22 mouse cellular contexts compared by ENCODE assay signal in the genomic region with DNA sequence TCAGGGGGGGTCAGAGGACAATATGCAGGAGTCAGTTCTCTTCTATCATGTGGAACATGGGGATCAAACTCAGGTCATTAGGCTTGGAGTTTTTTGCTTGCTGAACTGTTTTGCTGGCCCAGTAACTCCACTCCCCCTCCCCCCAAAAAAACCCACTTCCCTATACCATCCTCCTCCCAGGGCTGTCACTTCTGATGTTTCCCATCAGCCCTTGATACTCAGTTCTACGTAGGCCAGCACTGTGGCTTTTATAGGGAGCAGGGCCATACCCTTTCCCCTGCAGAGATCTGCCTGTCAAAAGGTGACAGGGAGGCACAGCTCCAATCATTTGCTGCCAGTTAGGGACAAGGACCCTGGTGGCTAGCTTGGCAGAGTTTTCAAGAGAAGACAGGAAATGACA. TPM values are rescaled to one million over a fixed set of nuclear protein-coding genes. Genes with fewer than 3 reads are reported as not detected.
A peak's percentile ranks its signal among the peaks of the same experiment; 100 is the strongest.
DNase-seq lines count a peak whose midpoint lies in the region; ATAC-seq and TF ChIP-seq lines count a peak whose summit lies in the region.
"Had no signal": no experiment of that assay in that cellular context is flagged by ENCODE, and none has a peak within 500 bp of the region (broad histone marks: within the 10 kb centered on the region; RNA-seq: fewer than 3 reads in every experiment).

No protein-coding gene starts in this region.

- no peak for TF ChIP-seq POLR2A in thymus, adult 2 months (IDR thresholded peaks at IDR 0.05; ENCODE audit: control insufficient read depth, extremely low read depth, insufficient read depth, low read length, poor library complexity)

- H3K79me2 ChIP-seq in macrophage (ENCODE audit: inconsistent target): peaks cover 26% of the 10 kb centered on the region

- no peak overlapping the region for H3K4me3 ChIP-seq in thymus, adult 2 months (ENCODE audit: control insufficient read depth, insufficient read depth, low read length)
- no peak overlapping the region for H3K4me3 ChIP-seq in macrophage (ENCODE audit: inconsistent target)
- no peak overlapping the region for H3K4me3 ChIP-seq in forebrain, embryonic 13.5 days
- H3K4me3 ChIP-seq: embryonic facial prominence, embryonic 13.5 days; forebrain, embryonic 10.5 days; limb, embryonic 12.5 days; midbrain, embryonic 12.5 days had no signal

- DNase-seq in thymus, adult 2 months: no peak
- DNase-seq in thymus, postnatal 10 days (ENCODE audit: low spot score in 2 of 2): no peak
- DNase-seq in splenic B cell, adult 2 months (ENCODE audit: low read depth, low spot score): peak; percentile 74
- no peak for DNase-seq in frontal cortex, postnatal 14 days (ENCODE audit: low spot score in 2 of 2)
- DNase-seq: adrenal gland, postnatal 10 days; cerebellum, adult 18-20 months; gastrocnemius, postnatal 25 days; heart, postnatal 36 days; kidney, adult 2 months; kidney, postnatal 36 days; layer of hippocampus, adult 9-11 months; right cerebral cortex, adult 18-20 months had no signal

- ATAC-seq in activated CD4-positive, CD25-positive, alpha-beta regulatory T cell, adult 4 months: peak; percentile 37
- ATAC-seq in forebrain, embryonic 13.5 days: no peak
- ATAC-seq: hindbrain, embryonic 16.5 days had no signal

- H3K4me2 ChIP-seq in forebrain, embryonic 13.5 days: no peak overlapping the region
- H3K4me2 ChIP-seq: embryonic facial prominence, embryonic 13.5 days; heart, embryonic 11.5 days; limb, embryonic 12.5 days; midbrain, embryonic 12.5 days had no signal

- no peak overlapping the region for H3K9ac ChIP-seq in forebrain, embryonic 13.5 days
- H3K9ac ChIP-seq: embryonic facial prominence, embryonic 13.5 days; limb, embryonic 12.5 days; liver, embryonic 14.5 days; midbrain, embryonic 12.5 days had no signal

- H3K27me3 ChIP-seq in thymus, adult 2 months (ENCODE audit: control insufficient read depth, insufficient read depth, low read length): no peaks in the 10 kb centered on the region
- no peaks in the 10 kb centered on the region for H3K27me3 ChIP-seq in splenic B cell, adult 2 months (ENCODE audit: control insufficient read depth, insufficient read depth, low read length, poor library complexity, severe bottlenecking)
- H3K27me3 ChIP-seq in forebrain, embryonic 13.5 days: no peaks in the 10 kb centered on the region
- H3K27me3 ChIP-seq: embryonic facial prominence, embryonic 13.5 days had no signal

- H3K27ac ChIP-seq in thymus, adult 2 months (ENCODE audit: control insufficient read depth, insufficient read depth, low read length): peak overlapping the region; percentile 48; the same call in 1 of the 2 replicates
- peak overlapping the region; percentile 65 for H3K27ac ChIP-seq in macrophage
- H3K27ac ChIP-seq in forebrain, embryonic 13.5 days: no peak overlapping the region
- H3K27ac ChIP-seq: embryonic facial prominence, embryonic 13.5 days; forebrain, embryonic 10.5 days; limb, embryonic 12.5 days; liver, embryonic 14.5 days; midbrain, embryonic 12.5 days had no signal

- 11% methylated on average over 1 of the region's 1 CpGs for WGBS in thymus, adult 2 months
- WGBS in macrophage (ENCODE audit: missing documents): 17% methylated on average over 1 of the region's 1 CpGs
- 85% methylated on average over 1 of the region's 1 CpGs for WGBS in forebrain, embryonic 13.5 days

- TF ChIP-seq CTCF in thymus, adult 2 months (IDR thresholded peaks at IDR 0.05; ENCODE audit: borderline replicate concordance, control insufficient read depth, extremely low read depth, insufficient read depth, low read length, poor library complexity): no peak

- no peaks in the 10 kb centered on the region for H3K36me3 ChIP-seq in thymus, adult 2 months (ENCODE audit: control insufficient read depth, insufficient read depth, low read length)
- no peaks in the 10 kb centered on the region for H3K36me3 ChIP-seq in macrophage (ENCODE audit: inconsistent target)
- H3K36me3 ChIP-seq in splenic B cell, adult 2 months (ENCODE audit: control insufficient read depth, insufficient read depth, low read length, poor library complexity, severe bottlenecking): no peaks in the 10 kb centered on the region
- no peaks in the 10 kb centered on the region for H3K36me3 ChIP-seq in forebrain, embryonic 13.5 days (ENCODE audit: poor library complexity, severe bottlenecking)
- H3K36me3 ChIP-seq: embryonic facial prominence, embryonic 13.5 days; forebrain, embryonic 10.5 days; limb, embryonic 12.5 days; midbrain, embryonic 12.5 days had no signal

- peaks cover 20% of the 10 kb centered on the region for H3K4me1 ChIP-seq in thymus, adult 2 months (replicated peaks; ENCODE audit: control insufficient read depth, insufficient read depth, low read length)
- peaks cover 18% of the 10 kb centered on the region for H3K4me1 ChIP-seq in forebrain, embryonic 13.5 days

- H3K9me3 ChIP-seq in forebrain, embryonic 13.5 days (replicated peaks): no peaks in the 10 kb centered on the region; the same call in 1 of the 2 replicates
- H3K9me3 ChIP-seq: embryonic facial prominence, embryonic 13.5 days; limb, embryonic 12.5 days; midbrain, embryonic 12.5 days had no signal

RNA-seq across cellular contexts. Expression of a gene that starts 5.6 kb away (rescaled TPM):
- polyA plus RNA-seq in thymus, adult 2 months (2012; rRNA removed): 178 and 180 TPM in 2 replicates
- 1 to 10 TPM; 5.1 to 5.7 TPM for polyA plus RNA-seq in activated CD4-positive, CD25-positive, alpha-beta regulatory T cell, adult 4 months (2017; shearing (Covaris generic))
- total RNA-seq in macrophage (2018; cell fraction: chromatin; rRNA removed): 100 to 1,000 TPM in 22 of 26 experiments, 10 to 100 TPM in 4; 29.9 to 512 (median 265) TPM
- total RNA-seq in macrophage (2018; cell fraction: cytosol; rRNA removed): 100 to 1,000 TPM in 23 of 26 experiments, 10 to 100 TPM in 3; 62.0 to 216 (median 136) TPM
- 100 to 1,000 TPM in 22 of 26 experiments, 10 to 100 TPM in 4; 50.0 to 412 (median 210) TPM for total RNA-seq in macrophage (2018; cell fraction: nucleus; rRNA removed)
- 118 to 148 TPM (median 141 TPM) in 3 replicates for polyA plus RNA-seq in macrophage (2018)
- 19.0 and 20.0 TPM in 2 replicates for polyA plus RNA-seq in forebrain, embryonic 13.5 days (2015; fragmentation: Nextera tagmentation; extraction: Ambion mirVana)

RNA-seq across cellular contexts. Expression of a gene that starts 22.8 kb away (rescaled TPM):
- polyA plus RNA-seq in thymus, adult 2 months (2012; rRNA removed): 53.1 and 56.5 TPM in 2 replicates
- 10 to 100 TPM; 10.6 to 13.1 TPM for polyA plus RNA-seq in activated CD4-positive, CD25-positive, alpha-beta regulatory T cell, adult 4 months (2017; shearing (Covaris generic))
- 100 to 1,000 TPM in 22 of 26 experiments, 10 to 100 TPM in 4; 49.2 to 243 (median 149) TPM for total RNA-seq in macrophage (2018; cell fraction: chromatin; rRNA removed)
- total RNA-seq in macrophage (2018; cell fraction: cytosol; rRNA removed): 10 to 100 TPM; 47.8 to 85.0 (median 62.8) TPM
- 100 to 1,000 TPM in 11 of 26 experiments, 10 to 100 TPM in 15; 41.2 to 234 (median 79.2) TPM for total RNA-seq in macrophage (2018; cell fraction: nucleus; rRNA removed)
- polyA plus RNA-seq in macrophage (2018): 49.5 to 60.9 TPM (median 57.9 TPM) in 3 replicates
- polyA plus RNA-seq in forebrain, embryonic 13.5 days (2015; fragmentation: Nextera tagmentation; extraction: Ambion mirVana): 10.1 and 10.7 TPM in 2 replicates
